Mouse (Mus musculus): Measurements from ENCODE around the gene Cyld.
A peak's percentile ranks its signal among the peaks of the same experiment; 100 is the strongest.
"Not testable (repeated sequence)": the region's sequence is repeated elsewhere in the genome, so short reads cannot be mapped to it uniquely, and the experiment has no call there.

Cyld gene

DNA sequence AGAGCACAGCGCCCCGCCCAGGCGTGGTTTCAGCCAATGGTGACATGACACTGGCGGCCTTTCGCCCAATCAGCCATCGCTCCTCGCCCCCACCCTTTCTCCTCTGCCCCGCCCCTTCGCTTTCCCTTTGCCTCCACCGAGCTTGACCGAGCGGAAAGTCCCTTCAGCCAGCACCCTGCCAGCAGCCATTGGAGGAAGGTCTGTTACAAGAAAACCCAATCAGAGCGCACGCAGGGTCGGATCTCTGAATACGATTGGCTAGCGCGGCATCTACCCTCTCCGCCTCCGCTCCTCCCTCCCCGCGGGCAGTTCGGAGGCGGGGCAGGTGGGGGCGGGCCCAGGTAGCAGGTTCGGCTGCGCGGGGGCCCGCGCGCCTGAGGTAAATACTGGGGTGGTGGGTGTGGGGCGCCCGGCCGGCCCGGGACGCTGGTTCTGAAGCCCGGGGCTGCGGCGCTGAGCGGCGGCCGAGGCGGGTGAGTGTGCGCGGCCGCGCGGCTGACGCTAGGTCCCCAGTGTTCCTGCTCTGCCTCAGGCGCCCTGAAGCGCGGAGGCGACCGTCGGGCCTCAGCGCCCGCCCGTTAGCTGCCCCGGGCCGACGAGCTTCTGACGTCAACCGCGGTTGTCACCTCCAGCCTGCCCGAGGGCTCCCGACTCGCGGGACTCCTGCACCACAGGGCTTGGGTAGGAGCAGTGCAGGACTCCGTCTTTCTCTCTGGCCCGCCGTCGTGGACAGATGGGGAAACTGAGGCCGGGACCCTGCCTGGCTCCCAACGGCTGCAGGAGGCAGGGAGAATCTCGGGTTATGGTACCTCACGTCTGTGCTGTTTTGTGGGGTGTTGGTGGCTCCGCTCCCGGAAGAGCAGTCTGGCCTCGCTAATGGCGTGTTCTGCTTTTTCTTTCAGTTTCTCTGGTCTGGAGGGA, at the start of gene Cyld:
TSS of gene Cyld (plus strand) at position 308 of the 921 bp plus-strand sequence.
- peak; percentile 96 for DNase-seq

GRCm38 (mm10) chr8:88648322-88648721, 48.5 kb upstream of the Cyld start:
- no peak for DNase-seq

DNA sequence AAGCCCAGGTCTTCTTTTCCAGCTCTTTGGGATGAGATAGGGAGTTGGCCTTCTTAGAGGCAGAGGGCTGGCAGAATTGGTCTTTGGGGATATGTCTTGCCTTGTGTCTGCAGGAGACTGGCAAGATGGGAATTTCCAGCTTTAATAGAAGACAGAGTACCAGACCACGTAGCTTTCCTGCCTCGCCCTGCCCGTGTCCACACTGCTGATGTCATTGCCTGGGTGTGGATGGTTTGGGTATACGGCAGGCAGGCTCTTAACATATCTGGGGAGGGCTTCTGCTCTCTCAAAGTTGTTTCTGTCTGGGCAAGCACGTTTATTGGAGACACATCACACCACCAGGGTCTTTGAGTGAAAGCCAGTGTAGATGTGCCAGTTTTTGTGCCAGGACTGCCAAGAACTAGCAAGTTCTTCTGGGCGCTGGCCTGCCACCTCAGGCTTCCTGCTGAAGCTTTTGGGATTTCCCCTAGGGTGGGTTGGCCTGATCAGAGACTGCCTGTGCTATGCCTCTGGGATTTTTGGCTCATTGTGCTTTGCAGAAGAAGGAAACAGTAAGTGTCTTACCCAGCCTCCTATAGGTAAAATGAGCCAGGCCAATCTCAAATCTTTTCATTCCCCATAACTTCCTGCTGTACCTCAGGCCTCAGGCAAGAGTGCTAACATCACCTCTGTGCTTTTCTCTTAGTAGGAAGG, 46.7 kb upstream of the Cyld start:
- no peak for DNase-seq

- not testable (repeated sequence) for DNase-seq
Measured at GRCm38 (mm10) chr8:88651122-88651521, 45.7 kb upstream of the Cyld start.

DNA sequence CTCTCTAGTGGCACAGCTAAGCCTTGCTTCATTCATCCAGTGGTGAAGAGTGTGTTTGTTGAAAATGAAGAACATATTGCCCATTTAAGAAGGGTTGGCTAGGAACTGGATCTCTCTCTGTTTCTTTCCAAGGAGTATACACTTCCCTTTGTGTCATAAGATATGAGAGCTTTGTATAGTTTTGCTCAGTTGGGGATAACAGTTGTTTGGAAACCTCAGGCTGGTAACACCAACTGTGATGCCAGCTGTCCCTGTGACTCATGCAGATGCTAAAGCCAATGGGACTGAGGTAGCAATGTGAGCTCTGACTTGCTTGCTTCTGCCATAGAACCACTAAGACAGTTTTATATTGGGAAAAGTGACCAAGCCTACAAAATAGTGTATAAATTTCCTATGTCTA, 41.5 kb upstream of the Cyld start:
- DNase-seq = no peak

- DNase-seq = peak; percentile 28
Measured at GRCm38 (mm10) chr8:88659873-88660272, 37.0 kb upstream of the Cyld start.

DNA sequence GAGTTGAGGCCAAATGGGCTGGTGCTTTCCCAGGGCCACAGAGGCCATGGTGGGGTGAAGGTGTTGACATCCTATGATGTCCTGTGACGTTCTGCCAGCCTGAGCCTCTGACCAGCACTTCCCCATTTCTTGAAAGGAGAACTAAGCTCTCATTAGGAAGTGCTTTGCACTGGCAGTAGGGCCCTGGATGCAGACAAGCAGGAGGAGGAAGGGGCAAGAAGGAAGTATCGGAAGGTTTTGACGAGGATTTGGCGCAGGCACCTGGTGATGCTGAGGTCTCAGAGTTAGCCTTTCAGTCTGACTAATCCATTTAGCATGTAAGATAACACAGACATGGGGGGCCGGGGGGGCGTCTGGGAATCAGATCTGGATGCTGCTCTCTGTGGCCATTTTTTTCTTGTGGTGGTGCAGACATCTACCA, 34.4 kb upstream of the Cyld start:
- DNase-seq = no peak

DNA sequence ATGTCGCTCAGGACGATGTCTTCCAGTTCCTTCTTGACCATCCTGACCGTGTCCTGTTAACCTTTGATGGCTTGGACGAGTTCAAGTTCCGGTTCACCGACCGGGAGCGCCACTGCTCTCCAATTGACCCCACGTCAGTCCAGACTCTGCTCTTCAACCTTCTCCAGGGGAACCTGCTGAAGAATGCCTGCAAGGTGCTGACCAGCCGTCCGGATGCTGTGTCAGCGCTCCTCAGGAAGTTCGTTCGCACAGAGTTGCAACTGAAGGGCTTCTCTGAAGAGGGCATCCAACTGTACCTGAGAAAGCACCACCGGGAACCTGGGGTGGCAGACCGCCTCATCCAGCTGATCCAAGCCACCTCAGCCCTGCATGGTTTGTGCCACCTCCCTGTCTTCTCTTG, 32.7 kb upstream of the Cyld start:
- no peak for DNase-seq

GRCm38 (mm10) chr8:88664947-88665346, 31.9 kb upstream of the Cyld start:
- DNase-seq = no peak

- DNase-seq = no peak
Measured at GRCm38 (mm10) chr8:88666435-88666834, 30.4 kb upstream of the Cyld start.

- DNase-seq = peak; percentile 27
Measured at GRCm38 (mm10) chr8:88668400-88669086, 28.3 kb upstream of the Cyld start.

- no peak for DNase-seq
Measured at GRCm38 (mm10) chr8:88670782-88671181, 26.0 kb upstream of the Cyld start.

GRCm38 (mm10) chr8:88671575-88671974, 25.3 kb upstream of the Cyld start:
- no peak for DNase-seq

DNA sequence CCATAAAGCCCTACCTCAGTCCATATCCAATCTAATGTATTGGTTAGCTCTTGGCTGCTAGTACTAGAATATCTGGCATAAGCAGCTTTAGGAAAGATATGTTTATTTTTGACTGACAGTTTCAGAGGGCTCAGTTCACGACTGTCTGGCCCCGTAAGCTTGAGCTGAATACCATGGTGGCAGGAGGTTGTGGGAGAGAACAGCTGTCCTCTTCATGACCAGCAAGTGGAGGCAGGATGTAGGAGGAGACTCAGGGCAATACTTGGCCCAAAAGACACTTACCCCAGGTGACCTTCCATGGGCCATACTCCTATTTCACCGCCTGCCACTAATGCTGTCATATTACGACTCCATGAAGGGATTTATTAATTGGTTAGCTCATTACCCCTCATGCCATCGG, 23.0 kb upstream of the Cyld start:
- DNase-seq = no peak

DNA sequence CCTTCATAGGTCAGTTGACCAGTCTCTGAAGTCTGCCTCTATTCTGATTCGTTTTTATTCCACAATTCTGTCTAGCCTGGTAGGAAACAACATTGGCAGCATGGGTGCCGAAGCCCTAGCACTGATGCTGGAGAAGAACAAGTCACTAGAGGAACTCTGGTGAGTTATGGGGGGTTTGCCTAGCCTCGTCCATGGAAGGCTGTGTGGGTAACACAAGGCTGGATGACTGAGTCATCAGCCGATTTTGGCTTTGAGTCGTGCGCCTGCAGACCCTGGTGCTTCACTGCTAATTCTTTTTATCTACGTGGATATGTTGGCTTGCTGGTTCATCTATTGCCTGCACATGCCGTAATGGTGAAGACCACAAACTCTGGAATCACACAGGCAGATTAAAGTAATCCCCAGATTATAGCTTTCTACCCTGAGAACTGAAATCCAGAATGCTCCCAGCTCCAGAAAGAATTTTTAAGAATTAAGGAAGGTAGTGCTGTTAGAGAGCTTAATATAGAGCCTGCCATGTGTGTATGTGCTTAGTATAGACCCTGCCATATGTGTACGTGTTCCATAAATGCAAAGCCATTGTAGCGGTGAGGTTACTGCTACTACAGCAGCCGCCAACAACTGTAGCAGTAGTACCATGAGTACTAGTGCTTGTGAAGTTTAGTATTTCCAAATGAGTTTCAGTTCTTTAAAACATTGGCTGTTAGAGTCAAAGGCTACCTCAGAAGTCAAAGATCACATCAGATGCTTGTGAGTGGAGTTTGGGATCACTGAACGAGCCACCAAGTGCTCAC, 21.3 kb upstream of the Cyld start:
- DNase-seq = no peak

DNA sequence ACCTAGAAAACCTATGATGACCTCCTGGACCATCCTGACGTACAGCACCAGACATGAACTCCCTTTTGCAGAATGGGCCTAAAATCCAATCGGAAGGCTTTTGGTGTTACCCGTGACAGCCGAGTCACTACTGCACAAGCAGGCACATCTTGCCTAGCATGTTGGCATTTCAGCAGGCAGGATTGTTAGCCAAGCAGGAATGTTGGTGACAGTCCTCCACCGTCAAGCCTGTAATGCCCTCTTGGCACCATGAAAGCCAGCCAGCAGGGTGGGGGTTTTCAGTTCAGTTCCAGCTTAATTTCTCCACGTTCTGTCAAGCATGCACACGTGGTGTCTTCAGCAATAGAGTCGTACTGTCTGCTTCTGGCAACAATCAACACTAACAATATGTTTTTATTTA, 19.8 kb upstream of the Cyld start:
- no peak for DNase-seq

DNA sequence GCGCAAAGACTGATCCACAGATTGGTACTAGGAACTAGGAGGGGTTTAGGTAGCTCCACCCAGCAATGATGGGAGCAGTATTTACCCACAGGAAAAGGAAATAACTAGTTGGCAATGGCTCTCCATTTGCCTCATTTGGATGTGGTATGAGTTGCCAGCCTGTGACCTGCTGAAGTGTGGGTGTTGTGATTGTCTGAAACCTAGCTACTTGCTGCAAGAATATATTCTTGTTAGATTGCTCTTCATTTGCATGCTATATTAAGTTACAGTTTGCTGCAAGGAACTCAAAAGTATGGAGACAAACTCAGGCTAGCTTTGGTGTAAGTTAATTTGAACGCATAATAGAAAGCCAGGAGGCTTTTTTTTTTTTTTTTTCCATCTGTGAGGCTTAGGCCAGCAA, 16.3 kb upstream of the Cyld start:
- DNase-seq = no peak

DNA sequence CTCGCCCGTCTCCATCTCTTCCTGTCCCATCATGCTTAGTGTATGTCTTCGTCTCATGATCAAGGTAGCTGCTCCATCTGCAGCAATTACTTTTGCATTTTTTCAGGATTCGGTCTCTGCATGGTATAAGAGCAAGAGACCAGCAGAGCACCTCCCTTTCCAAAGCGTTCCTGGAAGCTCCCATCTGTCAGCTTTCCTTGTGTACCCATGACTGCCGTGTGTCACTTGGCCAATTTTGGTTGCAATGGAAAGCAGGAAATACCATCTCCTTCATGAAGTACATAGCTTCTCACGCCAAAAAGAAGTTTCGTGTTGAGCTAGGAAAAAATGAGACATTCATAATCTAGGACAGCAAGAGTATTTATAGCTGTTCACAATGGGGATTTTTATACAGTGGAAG, 15.8 kb upstream of the Cyld start:
- DNase-seq = no peak

DNA sequence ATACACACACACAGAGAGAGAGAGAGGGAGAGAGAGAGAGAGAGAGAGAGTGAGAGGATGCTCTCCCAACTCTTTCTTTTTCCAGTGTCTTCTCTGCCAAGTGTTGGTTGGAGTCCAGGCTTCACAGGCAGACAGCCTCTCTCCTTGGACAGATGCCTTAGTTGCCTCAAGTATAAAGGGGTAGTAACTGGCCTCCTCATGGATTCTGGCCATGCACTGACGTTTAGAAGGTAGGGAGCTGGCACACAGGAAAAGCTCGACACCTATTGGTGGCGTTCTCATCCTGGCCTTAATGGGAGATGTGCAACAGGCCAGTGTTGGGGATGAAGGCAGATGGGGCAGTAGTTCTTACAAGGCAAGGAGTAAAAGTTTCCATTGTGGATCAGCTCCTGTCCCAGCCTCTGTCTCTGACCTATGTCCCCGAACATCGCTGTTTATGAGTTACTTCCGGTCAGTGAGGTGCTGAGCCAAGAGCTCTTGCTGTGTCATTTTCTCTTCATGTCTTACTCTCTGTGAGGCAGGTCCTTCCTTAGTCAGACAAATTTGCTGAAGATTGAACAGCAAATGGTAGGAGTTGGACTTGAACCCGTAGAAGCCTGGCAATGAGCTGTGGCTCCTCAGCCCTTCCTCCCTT, 13.1 kb upstream of the Cyld start:
- DNase-seq = no peak

DNA sequence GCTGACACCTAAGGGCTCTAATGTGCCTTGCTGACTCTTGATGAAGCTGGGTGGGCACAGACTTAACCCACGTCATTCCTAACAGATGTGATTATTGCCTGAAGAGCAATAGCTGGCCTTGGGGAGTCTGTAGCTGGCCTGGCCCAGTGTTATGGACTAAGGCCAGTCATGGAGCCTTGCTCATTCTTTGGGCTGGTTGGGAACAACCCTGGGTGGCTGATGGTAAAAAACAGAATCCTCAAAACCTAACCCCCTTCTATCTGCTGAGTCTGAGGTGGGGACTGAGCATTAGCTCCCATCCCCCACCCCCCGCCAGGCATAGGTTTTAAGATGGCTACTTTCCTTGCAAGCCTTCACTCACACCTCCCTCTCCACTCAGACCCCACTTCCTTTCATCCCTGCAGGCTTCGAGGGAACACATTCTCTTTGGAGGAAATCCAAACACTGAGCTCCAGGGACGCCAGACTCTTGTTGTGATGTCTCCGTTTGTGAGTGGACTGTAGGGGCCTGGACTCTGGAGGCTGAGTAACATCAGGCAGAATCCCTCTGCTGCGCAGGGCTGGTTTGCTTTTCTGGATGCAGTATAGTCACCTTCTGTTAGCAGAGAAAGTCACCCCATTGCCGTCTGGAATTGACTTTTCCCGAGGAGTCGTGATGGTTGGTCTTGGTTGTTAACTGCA, 10.5 kb upstream of the Cyld start:
- no peak for DNase-seq

DNA sequence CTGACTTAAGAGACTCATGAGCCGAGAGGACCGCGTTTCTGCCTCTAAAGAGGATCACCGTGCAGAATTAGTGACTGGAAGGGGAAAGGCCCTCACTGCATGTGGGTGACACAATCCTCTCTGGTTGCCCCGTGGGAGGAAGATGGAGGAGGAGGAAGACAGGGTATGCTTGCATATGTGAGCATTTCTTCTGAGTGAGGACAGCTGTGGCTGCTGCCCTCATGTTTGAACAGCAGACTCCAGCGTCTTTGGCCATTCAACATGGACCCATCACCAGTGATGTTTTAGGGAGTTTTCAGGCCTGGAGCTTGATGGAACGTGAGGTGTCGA, 10.0 kb upstream of the Cyld start:
- DNase-seq = no peak

GRCm38 (mm10) chr8:88689151-88689550, 7.7 kb upstream of the Cyld start:
- no peak for DNase-seq
